In the genomic region with DNA sequence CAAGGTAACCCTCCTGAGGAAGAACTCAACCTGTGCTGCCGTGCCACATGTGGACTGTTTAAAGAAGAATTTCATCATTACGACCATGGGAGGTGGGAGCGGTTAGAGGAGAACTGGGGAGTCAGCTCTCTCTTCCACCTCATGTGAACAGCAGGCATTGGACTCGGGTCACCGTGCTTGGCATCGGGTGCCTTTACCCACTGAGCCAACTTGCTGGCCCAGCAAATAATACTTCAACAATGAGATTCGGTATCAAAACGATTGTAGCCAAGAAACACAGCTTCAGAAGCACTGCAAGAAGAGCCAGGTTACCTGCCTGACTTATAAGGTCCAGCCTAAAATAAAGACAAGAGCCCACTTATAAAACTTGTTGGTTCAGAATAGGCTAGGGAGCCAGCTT, we compare ENCODE assay signal across 23 mouse cellular contexts.
DNase-seq lines count a peak whose midpoint lies in the region; ATAC-seq lines count a peak whose summit lies in the region.
"Had no signal": no experiment of that assay in that cellular context is flagged by ENCODE, and none has a peak within 500 bp of the region (broad histone marks: within the 10 kb centered on the region; RNA-seq: fewer than 3 reads in every experiment).

No protein-coding gene starts in this region.

- no peaks in the 10 kb centered on the region for H3K9me3 ChIP-seq in heart, embryonic 10.5 days
- H3K9me3 ChIP-seq in heart, embryonic 11.5 days (replicated peaks; ENCODE audit: control insufficient read depth, low read length), result no peaks in the 10 kb centered on the region
- H3K9me3 ChIP-seq: forebrain, embryonic 10.5 days; forebrain, embryonic 13.5 days; G1E; heart, embryonic 13.5 days; hindbrain, embryonic 12.5 days; hindbrain, embryonic 15.5 days had no signal

- H3K4me1 ChIP-seq in heart, embryonic 10.5 days, result no peaks in the 10 kb centered on the region
- H3K4me1 ChIP-seq in heart, embryonic 11.5 days (ENCODE audit: control insufficient read depth, insufficient read depth, low read length), result no peaks in the 10 kb centered on the region
- H3K4me1 ChIP-seq: forebrain, embryonic 10.5 days; hindbrain, embryonic 12.5 days; hindbrain, embryonic 15.5 days had no signal

- H3K27ac ChIP-seq in heart, embryonic 10.5 days, result no peak overlapping the region
- H3K27ac ChIP-seq in heart, embryonic 11.5 days (ENCODE audit: low read depth, low read length), result no peak overlapping the region
- H3K27ac ChIP-seq: forebrain, embryonic 10.5 days; forebrain, embryonic 13.5 days; heart, embryonic 13.5 days; hindbrain, embryonic 12.5 days; hindbrain, embryonic 15.5 days had no signal

- WGBS in heart, embryonic 10.5 days, result 91% methylated on average over 8 of the region's 8 CpGs
- 94% methylated on average over 8 of the region's 8 CpGs for WGBS in heart, embryonic 11.5 days (ENCODE audit: insufficient replicate concordance)

- no peak overlapping the region for H3K4me3 ChIP-seq in heart, embryonic 10.5 days
- no peak overlapping the region for H3K4me3 ChIP-seq in heart, embryonic 11.5 days (ENCODE audit: low read depth, low read length)
- H3K4me3 ChIP-seq: forebrain, embryonic 10.5 days; forebrain, embryonic 13.5 days; heart, embryonic 13.5 days; hindbrain, embryonic 12.5 days; hindbrain, embryonic 15.5 days had no signal

- H3K4me2 ChIP-seq in heart, embryonic 11.5 days, result no peak overlapping the region
- H3K4me2 ChIP-seq: forebrain, embryonic 13.5 days; heart, embryonic 13.5 days; hindbrain, embryonic 12.5 days; hindbrain, embryonic 15.5 days had no signal

- no peaks in the 10 kb centered on the region for H3K27me3 ChIP-seq in heart, embryonic 10.5 days (ENCODE audit: insufficient read depth, poor library complexity, severe bottlenecking)
- H3K27me3 ChIP-seq in heart, embryonic 11.5 days (ENCODE audit: control insufficient read depth, insufficient read depth, low read length), result no peaks in the 10 kb centered on the region
- H3K27me3 ChIP-seq: CH12.LX; forebrain, embryonic 13.5 days; heart, embryonic 13.5 days; hindbrain, embryonic 12.5 days; hindbrain, embryonic 15.5 days; Patski had no signal

- H3K9ac ChIP-seq in heart, embryonic 11.5 days (ENCODE audit: low read depth, low read length), result no peak overlapping the region
- H3K9ac ChIP-seq: forebrain, embryonic 13.5 days; heart, embryonic 13.5 days; hindbrain, embryonic 12.5 days; hindbrain, embryonic 15.5 days had no signal

- H3K36me3 ChIP-seq in heart, embryonic 10.5 days, result peaks cover 31% of the 10 kb centered on the region
- H3K36me3 ChIP-seq in heart, embryonic 11.5 days (ENCODE audit: control insufficient read depth, insufficient read depth, low read length), result peaks cover 3% of the 10 kb centered on the region; the same call in 1 of the 2 replicates

- DNase-seq in cerebellum, adult 9-10 months, result peak; percentile 6
- DNase-seq in cerebellum, adult 9-11 months, result no peak
- peak; percentile 58 to 60 for DNase-seq in cerebellum, postnatal 25 days
- DNase-seq in cerebellum, adult 8-10 months, result no peak
- DNase-seq in heart, embryonic 10.5 days (ENCODE audit: low spot score), result peak; percentile 53
- DNase-seq: adrenal gland, postnatal 10 days; adrenal gland, postnatal 36 days; B cell, adult 2 months; cerebellum, adult 18-20 months; gastrocnemius, postnatal 10 days; gastrocnemius, postnatal 36 days; kidney, adult 2 months had no signal

- no peak for ATAC-seq in heart, embryonic 11.5 days (replicated peaks; ENCODE audit: insufficient number of reproducible peaks, low FRiP score, low TSS enrichment)
- ATAC-seq: forebrain, embryonic 13.5 days; forebrain, embryonic 16.5 days; intestine, postnatal 0 days; Patski had no signal

Comparison
In these comparisons a context has a peak if more than half of its experiments do, and no peak if none do; other contexts are left out.
1. DNase-seq: peak in cerebellum, adult 9-10 months (single experiment), cerebellum, postnatal 25 days (2 of 2) and heart, embryonic 10.5 days (single experiment); none in cerebellum, adult 9-11 months (single experiment) and cerebellum, adult 8-10 months (single experiment).